Mouse (Mus musculus) thymus, postnatal 25 days (tissue): ENCODE data around the gene Aox2.
"Not testable (repeated sequence)": the region's sequence is repeated elsewhere in the genome, so short reads cannot be mapped to it uniquely, and the experiment has no call there.

ENCODE experiments used
- DNase-seq: peaks from one replicate; pipeline ENCODE4 v3.0.0; 2022

The Aox2 gene

DNA sequence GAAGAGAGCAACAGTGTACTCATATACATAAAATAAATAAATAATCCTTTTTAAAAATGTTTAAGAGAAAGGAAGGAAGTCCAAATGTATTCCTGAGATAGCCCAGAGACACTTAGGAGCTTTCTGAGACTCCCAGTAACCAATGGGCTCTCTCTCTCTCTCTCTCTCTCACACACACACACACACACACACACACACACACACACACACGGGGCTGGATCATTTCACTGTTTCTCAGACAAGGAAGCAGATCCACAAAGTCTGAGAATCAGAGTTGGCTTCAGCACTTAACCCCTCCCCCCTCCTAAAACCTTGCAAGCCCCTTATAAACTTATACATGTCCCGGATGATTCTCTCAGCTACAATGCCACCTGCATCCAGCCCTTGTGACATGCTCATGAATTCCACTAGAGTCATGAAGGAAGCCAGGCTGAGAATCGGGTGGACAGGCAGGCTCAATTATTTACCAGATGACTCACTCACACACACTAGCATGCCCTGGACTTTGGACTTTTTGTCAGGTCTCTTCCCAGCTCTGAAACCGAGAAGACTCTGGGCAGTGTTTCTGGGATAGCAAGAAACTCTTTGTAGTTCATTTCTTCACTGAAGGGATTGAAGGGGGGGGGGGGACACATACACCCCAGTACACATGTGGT lies 75.2 kb downstream of the Aox2 start:
- DNase-seq, result no peak

DNA sequence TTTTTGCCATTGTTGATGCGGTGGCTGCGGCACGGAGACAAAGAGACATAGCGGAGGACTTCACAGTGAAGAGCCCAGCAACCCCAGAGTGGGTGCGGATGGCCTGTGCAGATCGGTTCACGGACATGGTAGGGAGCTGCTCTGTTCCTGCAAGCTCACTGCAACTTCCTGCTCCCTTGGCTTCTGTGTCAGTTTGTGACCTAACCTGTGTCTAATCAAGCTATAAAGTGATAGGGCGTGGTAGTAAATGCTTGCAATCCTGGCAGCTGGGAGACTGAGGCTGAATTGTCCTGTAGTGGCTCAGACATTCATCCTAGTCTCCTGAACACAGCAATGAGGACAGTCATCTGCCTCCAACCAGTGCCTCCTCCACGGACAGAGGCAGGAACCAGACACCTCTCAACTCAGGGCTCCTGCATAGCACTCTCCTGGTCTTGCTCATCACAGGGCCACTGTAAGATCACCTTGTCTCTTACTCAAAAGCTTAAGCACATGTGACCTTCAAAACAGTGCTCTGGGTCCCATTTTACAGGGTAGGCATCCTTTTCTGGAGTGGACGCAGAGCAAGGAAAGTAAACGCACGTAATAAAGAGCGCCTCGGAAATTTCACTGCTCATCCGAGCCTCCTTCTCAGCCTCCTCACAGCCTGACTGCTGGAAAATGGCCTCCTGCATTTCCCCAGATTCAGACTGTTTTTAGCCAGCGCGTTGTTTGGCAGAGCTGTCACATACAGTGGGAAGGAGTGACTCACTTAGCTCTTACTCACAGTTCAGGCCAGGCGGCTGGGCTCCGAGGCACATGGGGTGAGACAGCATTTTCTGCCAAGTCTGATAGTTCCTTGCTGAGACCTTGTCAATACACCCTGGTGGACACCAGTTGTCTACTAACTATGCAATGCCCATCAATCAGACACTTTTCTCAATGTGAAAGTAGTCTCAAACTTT lies 81.1 kb downstream of the Aox2 start:
- DNase-seq, result no peak

DNA sequence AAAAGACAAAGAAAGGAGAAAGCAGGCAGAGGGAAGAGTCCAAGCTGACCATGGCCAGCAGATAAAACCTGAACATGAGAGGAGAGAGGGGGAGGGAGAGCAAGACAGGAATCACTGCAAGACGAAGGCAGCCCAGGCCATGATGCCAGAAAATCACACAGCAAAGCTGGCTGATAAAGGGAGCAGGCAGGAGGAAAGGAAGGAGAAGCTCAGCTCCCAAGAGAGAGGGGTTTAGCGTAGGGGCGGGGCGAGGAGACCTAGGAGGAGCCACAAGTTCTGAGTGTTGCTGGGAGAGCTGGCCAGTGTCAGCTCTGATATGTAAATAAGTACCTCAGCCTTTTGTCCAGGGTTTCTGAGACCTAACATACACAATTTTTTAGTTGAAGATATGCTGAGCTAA lies 84.2 kb downstream of the Aox2 start:
- DNase-seq, result no peak

DNA sequence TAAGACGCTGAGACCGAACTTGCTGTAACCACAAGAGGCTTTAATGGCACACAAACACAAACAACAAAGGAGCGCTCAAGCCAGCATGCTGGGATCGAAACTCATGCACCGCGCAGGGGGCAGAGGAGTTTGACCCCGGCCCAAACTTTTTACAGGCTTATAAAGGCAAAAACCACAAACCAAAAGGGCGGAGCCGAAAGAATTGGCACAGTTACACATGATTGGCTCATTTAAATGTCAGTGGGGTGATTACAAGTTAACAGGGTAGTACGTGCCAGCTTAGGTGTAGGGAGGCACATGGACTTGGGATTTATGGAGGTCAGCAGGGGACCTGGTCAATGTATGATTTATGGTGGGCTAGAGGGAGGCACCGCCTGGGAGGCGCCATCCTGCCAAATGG lies 86.4 kb downstream of the Aox2 start:
- no peak for DNase-seq

DNA sequence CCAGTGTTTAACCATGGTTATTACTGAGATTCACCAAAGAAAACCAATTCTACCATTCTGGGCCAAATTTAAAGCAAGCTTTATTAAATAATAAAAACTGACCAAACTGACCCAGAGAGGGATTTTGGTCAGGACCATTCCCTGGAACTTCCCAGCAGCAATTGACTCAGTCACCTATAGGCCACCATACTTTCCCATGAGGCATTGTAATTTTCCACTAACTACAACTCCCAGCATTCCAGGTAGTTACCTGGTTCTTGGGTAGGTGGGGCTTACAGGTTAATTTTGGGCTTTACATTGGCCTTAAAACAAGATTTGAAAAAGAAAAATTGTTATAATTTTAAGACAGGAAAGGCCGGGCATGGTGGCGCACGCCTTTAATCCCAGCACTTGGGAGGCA lies 87.7 kb downstream of the Aox2 start:
- no peak for DNase-seq

DNA sequence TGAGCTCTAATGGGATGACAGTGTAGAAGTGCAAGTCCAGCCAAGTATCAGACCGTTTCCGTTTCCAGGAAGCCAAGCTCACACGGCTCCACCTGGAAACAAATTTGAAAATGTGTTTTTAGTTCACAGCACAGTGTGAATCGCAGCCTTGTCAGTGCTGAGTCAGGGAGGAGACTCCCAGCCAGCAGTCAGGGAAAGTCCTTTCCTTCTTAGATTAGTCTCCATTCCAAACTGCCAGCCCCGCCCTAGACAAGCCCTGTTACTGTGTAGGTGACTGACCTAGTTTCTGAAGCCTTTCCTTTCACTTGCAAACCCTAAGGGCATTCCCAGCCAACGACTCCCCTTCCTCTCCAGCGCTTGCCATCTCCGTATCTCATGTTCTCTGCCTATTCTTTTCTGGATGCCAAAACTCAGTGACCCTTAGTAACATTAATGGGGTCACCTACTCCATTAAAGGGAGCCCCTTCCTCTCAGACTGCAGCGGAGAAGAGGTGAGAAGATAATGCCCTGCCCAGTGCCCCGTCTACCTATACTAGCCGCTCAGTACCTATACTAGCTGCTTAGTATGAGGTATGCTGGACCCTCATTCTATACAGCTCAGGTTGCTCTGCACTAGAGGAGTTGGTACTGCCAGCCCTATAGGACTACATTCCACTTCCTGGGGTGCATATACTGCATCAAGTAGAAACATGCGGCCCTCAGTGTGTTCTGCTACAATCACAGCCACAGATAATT lies 88.8 kb downstream of the Aox2 start:
- DNase-seq, result no peak

DNA sequence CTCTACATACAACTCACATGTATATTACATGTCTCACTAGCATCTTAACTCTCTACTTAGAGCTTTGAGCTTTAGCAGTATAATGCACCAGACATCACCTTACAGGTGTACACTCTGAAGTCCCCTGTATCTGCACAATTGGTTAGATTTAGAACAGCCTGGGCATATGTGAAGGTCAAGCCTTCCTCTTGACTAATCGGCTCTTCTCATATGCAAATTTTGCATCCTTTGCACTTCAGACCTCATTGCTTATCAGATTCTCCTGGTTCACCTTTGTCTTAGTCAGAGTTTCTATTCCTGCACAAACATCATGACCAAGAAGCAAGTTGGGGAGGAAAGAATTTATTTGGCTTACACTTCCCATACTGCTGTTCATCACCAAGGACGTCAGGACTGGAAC lies 91.6 kb downstream of the Aox2 start:
- no peak for DNase-seq

DNA sequence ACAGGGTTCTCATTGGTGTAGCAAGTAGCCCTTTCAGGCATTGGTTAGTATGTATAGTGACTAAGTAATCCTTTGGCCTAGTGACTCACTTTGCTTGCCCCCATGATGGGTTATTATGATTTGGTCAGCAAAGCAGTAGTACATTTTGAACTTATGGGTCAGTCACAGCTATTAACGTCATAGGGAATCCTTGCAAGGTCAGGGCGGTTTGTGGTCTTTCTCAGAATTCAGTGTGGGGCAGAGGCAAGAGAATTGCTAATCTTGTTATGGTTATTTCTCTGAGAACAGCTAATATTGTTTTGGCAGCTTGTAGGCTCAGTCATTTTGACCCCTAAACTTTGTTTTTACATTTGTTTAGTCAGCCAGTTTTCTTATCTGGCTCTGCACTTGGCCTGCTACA lies 96.1 kb downstream of the Aox2 start:
- DNase-seq, result not testable (repeated sequence)

DNA sequence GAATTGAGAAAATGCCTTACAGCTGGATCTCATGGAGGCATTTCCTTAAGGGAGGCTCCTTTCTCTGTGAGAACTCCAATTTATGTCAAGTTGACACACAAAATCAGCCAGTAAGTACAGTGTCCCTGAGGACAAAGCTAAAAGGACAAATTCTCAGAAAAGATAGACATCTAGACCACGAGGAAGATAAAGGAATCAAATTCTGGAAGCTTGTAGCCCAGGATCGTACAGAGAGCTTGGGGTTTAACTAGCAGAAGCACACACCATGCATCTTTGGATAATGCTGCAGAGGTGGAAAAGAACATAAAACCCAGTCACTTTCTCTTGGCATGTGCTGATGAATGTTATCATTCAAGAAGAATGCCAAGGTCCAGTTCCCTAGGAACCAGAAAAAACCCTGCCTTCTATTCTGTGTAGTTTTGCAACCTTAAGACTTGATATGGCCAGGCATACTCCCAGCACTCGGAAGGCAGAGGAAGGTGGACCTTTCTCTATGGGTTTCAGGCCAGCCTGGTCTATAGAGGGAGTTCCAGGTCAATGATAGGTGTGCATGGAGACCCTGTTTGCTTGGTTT lies 97.5 kb downstream of the Aox2 start:
- no peak for DNase-seq

DNA sequence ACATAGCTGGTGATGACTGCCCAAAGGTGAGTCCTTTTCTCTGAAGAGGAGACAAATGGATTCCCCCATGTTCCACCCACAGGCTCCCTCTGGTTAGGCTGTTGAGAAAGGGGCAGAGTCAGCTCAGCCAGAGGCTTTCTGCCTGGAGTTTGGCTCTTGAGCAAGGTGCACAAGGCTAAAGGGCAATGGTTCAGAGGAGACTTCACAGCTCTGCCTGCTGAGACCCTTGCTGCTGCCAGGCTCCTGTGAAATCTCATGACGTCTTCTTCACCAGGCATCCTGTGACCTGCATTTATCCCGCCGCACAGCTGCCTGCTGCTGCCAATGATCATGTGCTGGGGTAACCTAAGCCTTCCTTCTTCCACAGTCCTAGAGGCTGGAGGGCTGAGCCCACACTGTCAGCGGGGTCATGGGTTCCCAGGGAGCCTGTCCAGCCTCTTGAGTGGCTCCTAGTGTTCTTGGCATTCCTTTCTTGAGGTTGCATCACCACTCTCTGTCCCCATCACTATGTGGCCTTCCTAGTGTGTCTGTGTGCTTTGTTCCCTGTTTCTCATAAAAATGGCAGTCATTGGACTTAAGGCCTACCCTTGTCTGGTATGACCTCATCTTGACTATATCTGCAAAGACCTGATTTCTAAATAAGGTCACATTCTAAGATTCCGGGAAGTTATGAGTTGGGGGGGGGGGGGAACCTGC lies 104.6 kb downstream of the Aox2 start:
- DNase-seq, result no peak

DNA sequence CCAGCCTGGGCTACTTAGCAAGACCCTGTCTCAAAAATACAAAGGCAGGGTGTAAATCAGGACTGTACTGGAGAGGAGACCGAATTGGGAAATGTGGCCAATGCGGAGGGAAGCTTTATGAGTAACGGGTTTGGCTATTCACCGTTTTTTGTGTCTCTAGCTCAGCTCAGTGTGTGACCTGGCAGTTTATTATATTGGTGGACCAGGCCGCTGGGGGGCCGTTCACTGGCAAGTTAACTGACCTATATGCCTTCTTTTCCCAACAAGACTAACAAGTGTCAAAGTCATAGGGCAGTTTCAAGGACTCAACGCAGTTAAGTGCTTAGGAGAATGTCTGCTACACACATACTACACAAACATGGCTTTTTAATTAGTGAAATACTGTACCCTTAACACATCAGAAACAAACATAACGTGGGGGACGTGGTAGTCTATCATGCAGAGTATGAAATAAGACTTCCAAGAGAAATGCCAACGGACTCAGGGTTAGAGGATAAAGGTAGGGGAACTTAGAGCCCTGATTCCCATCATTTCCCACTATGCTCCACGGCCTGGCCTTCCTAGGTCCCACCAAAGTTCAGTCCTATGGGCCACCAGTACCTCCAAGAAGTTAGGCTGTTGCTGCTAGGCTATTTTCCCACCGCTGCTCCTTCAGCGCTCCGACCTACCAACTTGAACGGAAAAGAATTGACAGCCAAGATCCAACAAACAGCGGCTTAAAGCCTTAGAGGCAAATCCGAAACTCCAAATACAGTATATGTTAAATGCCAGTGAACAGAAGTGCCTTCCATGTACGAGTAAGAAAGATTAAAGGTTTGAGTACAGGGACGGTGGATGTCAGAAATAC lies 113.5 kb downstream of the Aox2 start:
- DNase-seq, result no peak

DNA sequence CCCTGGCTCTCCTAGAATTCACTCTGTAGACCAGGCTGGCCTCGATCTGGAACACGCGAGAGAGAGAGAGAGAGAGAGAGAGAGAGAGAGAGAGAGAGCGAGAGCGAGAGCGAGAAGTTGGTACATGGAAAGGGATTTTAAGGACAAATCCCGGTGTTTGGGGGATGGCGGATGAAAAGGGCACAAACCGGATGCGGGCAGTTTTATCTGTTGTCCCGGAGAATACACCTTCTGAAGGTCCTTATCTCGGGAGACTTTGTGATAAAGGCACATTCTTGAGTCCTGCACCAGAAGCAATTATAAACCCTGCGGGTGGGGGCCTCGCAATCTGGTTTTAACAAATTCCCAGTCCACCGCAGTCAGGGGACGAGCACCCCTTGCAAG lies 114.1 kb downstream of the Aox2 start:
- no peak for DNase-seq

DNA sequence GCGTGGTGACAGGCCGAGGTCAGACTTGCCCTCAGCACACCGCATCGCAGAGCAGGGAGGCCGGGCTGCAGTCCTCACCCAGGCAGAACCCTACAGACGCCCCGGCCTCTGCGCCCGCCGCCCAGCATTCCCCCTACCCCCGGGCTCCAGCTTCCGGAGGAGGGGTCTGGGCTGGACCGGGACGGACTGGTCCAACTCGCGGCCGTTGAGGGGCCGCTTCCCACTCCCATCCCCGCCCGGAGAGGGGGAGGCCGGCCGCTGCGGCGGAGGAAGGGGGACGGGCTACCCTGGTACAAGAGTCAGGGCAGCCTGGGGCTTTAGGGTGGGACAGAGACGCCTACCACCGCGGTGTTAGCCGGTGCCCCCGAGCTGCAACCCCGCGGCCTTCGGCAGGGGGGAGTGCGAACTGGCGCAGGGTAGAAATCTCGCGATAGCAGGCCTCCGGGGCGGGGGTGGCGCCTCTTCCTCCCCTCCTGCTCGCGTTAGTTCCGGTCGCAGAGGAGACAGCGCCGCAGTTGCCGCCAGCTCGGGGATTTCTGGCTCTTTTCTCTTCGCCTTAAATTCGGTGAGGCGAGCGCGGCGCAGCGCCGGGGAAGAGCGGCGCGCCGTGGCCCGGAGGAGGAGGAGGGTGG lies 114.6 kb downstream of the Aox2 start, which contains the start of gene Bzw1:
TSS of gene Bzw1 (plus strand) at position 247 of the 632 bp plus-strand sequence.
- DNase-seq, result peak; percentile 96

DNA sequence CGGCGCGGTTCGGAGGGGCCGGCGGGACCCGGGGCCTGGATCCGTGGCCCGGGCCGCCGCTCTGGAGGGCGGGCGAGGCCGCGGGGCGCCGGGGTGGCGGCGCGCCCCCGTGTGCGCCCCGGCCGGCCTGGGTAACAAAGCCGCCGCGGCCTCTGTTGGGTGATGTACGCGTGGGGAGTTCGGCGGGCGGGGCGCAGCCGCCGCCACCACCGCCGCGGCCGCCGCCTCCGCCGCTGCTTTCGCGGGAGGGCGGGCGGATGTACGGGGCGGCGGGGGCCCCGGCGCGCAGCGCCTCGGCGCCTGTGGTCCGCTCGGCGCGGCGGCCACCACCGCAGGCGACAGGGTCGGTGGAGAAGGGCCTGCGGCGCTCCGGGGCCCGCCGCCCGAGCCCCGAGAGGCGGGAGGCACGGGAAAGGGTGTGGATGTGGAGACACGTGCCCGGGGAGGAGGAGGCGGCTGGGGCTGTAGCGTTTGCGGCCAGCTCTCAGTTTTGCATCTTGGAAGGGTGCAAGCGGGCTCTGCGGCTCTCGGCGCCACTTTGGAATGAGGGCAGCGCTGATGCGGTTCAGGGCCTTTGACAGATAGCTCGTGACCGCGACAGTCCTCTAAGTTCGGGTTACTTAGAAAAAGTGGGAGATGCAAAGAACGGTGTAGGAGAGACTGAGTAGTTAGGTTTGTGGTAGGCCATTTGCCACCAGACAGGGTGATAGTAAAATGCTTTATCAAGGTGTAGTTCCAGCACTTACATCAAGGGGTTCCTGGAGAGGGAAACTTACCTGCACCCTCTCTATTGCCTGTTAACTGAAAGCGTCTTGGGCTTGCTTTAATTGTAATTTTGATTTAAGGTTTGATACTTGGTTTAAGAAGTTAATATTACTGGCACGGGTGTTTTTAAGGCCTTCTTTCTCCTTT lies 115.4 kb downstream of the Aox2 start:
- peak; percentile 55 for DNase-seq

DNA sequence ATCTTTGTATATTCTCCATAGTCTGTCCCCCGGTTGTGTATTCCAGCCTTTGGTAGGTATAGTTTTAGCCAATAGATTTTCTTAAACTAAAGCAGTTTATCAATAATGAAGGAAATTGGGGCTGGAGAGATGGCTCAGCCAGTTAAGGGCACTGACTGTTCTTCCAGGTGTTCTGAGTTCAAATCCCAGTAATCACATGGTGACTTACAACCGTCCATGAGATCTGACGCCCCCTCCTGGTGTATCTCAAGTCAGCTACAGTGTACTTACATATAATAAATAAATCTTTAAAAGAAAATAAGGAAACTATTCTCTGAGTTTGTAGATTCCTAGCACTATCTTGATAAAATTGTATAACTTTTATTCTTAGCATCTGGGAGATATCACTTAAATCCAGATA lies 117.2 kb downstream of the Aox2 start:
- DNase-seq, result no peak

DNA sequence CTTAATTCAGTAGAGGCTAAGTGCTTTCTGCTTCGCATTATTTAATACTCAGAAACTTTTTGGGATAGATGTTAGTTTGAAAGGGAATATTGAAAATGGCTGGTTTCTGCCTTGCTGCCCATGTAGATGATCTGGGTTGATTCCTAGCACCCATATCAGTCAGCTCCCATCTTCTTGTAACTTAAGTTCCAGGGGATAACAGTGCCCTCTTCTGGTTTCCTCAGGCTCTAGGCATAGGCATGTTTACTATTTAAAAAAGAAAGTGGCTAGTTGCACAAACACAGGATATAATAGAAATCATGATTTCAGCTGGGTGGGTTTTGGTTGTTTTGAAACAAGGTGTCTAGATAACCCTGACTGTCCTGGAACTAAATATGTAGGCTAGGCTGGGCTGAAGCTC lies 118.1 kb downstream of the Aox2 start:
- DNase-seq, result no peak

DNA sequence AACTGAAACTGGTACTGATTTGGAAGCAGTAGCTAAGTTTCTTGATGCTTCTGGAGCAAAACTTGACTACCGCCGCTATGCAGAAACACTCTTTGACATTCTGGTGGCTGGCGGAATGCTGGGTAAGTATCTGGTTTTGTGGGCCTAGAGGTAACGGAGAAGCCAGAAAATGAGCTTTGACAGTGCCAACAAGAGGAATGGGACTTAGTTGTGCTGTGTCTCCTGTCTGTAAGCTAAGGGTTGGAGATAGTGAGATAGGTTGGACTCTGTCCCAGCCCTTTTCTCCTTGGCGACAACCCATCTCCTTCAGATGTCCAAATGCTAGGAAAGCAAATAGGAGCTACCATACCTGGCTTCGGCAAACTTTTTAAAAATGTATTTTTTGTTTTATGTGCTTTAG lies 119.6 kb downstream of the Aox2 start:
- DNase-seq, result no peak

DNA sequence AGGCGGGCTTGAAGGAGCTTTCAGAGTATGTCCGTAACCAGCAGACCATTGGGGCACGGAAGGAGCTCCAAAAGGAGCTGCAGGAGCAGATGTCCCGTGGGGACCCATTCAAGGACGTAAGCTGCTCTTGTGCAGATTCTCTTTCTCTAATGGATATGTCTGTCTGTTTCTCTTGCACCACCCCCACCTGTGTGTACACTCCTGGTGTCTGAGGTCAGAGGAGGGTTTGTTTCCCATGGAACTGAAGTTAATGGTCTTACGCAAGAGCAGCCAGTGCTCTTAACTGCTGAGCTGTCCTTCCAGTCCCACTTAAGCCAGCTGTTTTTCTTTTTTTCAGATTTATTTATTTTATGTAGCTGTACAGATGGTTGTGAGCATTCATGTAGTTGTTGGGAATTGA lies 123.3 kb downstream of the Aox2 start:
- DNase-seq, result no peak

DNA sequence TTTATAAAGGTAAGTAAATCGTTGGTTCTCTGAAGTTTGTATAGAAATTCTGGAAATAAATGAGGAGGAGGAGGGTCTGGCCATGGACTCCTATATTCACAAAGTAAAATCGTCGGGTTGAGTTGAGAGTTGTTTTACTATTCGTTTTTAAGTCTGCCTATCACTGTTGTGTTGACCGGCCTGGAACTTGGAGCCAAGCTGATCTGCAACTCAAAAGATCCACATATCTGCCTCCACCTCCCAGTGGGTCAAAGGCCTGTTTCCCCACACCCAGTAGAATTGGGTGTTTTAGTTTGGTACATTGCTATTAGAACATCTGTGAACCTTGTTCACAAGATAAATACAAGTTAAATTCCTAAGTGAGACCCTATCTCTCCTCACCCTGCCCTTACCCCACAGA lies 125.6 kb downstream of the Aox2 start:
- no peak for DNase-seq

DNA sequence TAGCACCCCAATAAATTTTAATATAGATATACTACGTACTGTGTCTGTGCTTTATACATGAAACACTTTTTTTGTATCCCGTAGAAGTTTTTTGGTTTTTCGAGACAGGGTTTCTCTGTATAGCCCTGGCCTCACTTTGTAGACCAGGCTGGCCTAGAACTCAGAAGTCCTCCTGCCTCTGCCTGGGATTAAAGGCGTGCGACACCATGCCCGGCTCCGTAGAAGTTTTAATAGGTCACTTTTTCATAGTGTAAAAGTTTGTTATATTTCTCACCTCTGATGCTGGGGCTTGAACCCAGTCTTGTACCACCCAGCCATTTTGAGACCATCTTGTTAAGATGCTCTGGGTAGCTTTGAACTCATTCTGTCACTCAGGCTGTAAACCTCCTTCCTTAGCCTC lies 129.2 kb downstream of the Aox2 start:
- no peak for DNase-seq
